Mouse (Mus musculus) small intestine, adult 2 months (tissue): ENCODE measurements at regions not wholly inside any gene's neighbourhood (a gene's known extent, or its start where the extent isn't known, plus 50 kb on each side); places are given as distances from the start of the nearest gene placed in this dataset.
"Not testable (repeated sequence)": the region's sequence is repeated elsewhere in the genome, so short reads cannot be mapped to it uniquely, and the experiment has no call there.

Experiments used
- H3K27ac ChIP-seq: fragments of 200-500 bp; 2 replicates; pipeline ENCODE4 v1.5.1; 2012; ENCODE audit warnings: low read depth, low read length, control low read depth, inconsistent platforms; ENCODE audit not compliant: insufficient read depth
- H3K27me3 ChIP-seq: fragments of 200-500 bp; 2 replicates; pipeline ENCODE4 v1.6.1; 2012; ENCODE audit warnings: mild to moderate bottlenecking, moderate library complexity, low read length, inconsistent platforms; ENCODE audit not compliant: control insufficient read depth, insufficient read depth
- H3K36me3 ChIP-seq: fragments of 200-500 bp; 2 replicates; pipeline ENCODE4 v1.6.1; 2012; ENCODE audit warnings: mild to moderate bottlenecking, low read length, control low read depth, inconsistent platforms; ENCODE audit not compliant: control insufficient read depth, insufficient read depth
- H3K4me1 ChIP-seq: fragments of 200-500 bp; 2 replicates; pipeline ENCODE4 v1.6.1; 2012; ENCODE audit warnings: low read length, inconsistent platforms, mixed read lengths; ENCODE audit not compliant: control insufficient read depth, insufficient read depth, insufficient read length
- H3K4me3 ChIP-seq: fragments of 200-500 bp; 2 replicates; pipeline ENCODE4 v1.5.1; 2012; ENCODE audit warnings: low read depth, mild to moderate bottlenecking, control low read depth, inconsistent platforms, low read length, moderate library complexity
- CTCF ChIP-seq: fragments of 200-500 bp; IDR thresholded peaks from 2 replicates; pipeline ENCODE4 v1.5.1; 2012; ENCODE audit warnings: low read depth, mild to moderate bottlenecking, control low read depth, inconsistent platforms, low read length, moderate library complexity, mixed read lengths; ENCODE audit not compliant: insufficient replicate concordance, insufficient read length; ENCODE audit errors: extremely low read depth
- POLR2A ChIP-seq: fragments of 200-500 bp; IDR thresholded peaks from 2 replicates; pipeline ENCODE4 v1.6.1; 2012; ENCODE audit warnings: low read depth, mild to moderate bottlenecking, control low read depth, inconsistent platforms, low read length, moderate library complexity
- WGBS: fragments of 180-500 bp; shearing (Covaris S2); methylation state at CpG from one replicate; pipeline ENCODE4 v1.1.7; 2018; 5-methylcytosine and 5-hydroxymethylcytosine counted together

- not testable (repeated sequence) for H3K27ac ChIP-seq, H3K4me1 ChIP-seq, H3K27me3 ChIP-seq, H3K4me3 ChIP-seq, H3K36me3 ChIP-seq
- WGBS: 62% methylated on average over 6 of the region's 6 CpGs
These were observed 128.9 kb downstream of the Kap start for GRCm38 (mm10) chr6:133724627-133725026.

GRCm38 (mm10) chr6:133706712-133707111, 146.8 kb downstream of the Kap start:
- 2% methylated on average over 8 of the region's 8 CpGs for WGBS
- H3K36me3 ChIP-seq: not testable (repeated sequence)

GRCm38 (mm10) chr6:133701625-133702024, 151.9 kb downstream of the Kap start:
- no peaks in the 10 kb centered on the region for H3K4me1 ChIP-seq
- H3K4me3 ChIP-seq: no peak overlapping the region
- TF ChIP-seq CTCF (no peak), POLR2A (no peak)
- WGBS: 21% methylated on average over 2 of the region's 2 CpGs
- H3K27me3 ChIP-seq: no peaks in the 10 kb centered on the region
- no peaks in the 10 kb centered on the region for H3K36me3 ChIP-seq
- no peak overlapping the region for H3K27ac ChIP-seq

More at GRCm38 (mm10) chr6:133706712-133707111, 146.8 kb downstream of the Kap start:
- not testable (repeated sequence) for H3K27me3 ChIP-seq, H3K4me1 ChIP-seq, H3K27ac ChIP-seq, H3K4me3 ChIP-seq
- peak; percentile 50; the same call in 1 of the 2 replicates for TF ChIP-seq CTCF
